Mouse (Mus musculus) myocyte (in vitro differentiated cells): ENCODE results near the gene Epb41l2. TPM values are rescaled to one million over a fixed set of nuclear protein-coding genes. Genes with fewer than 3 reads are reported as not detected.

Source experiments
- H3K27me3 ChIP-seq: one replicate; pipeline ENCODE4 v1.6.1; 2011; ENCODE audit not compliant: control insufficient read depth, insufficient read depth, insufficient read length
- H3K36me3 ChIP-seq: one replicate; pipeline ENCODE4 v1.6.1; 2011; ENCODE audit not compliant: control insufficient read depth, insufficient read depth
- H3K4me2 ChIP-seq: one replicate; pipeline ENCODE4 v1.6.1; 2011; ENCODE audit warnings: low read depth, control low read depth
- H3K4me3 ChIP-seq: one replicate; pipeline ENCODE4 v1.5.1; 2011; ENCODE audit warnings: mild to moderate bottlenecking, control low read depth, moderate library complexity
- H3K79me2 ChIP-seq: one replicate; pipeline ENCODE4 v1.6.1; 2011; ENCODE audit not compliant: control insufficient read depth, insufficient read depth
- H3ac ChIP-seq: one replicate; pipeline ENCODE4 v1.6.1; 2011; ENCODE audit not compliant: control insufficient read depth, insufficient read length
- CEBPB ChIP-seq: IDR thresholded peaks from 2 replicates; pipeline ENCODE4 v1.6.1; 2011; ENCODE audit warnings: mild to moderate bottlenecking, moderate library complexity; ENCODE audit not compliant: poor library complexity, insufficient read depth, severe bottlenecking
- E2F4 ChIP-seq: IDR thresholded peaks from one replicate; pipeline ENCODE4 v1.6.1; 2011; ENCODE audit warnings: mild to moderate bottlenecking, control low read depth, moderate library complexity; ENCODE audit not compliant: insufficient read depth
- MAX ChIP-seq: IDR thresholded peaks from one replicate; pipeline ENCODE4 v1.6.1; 2011; ENCODE audit warnings: low read depth, mild to moderate bottlenecking, control low read depth
- MYOD1 ChIP-seq, 3 experiments: IDR thresholded peaks; one replicate each; pipeline ENCODE4 v1.6.1; 2011; ENCODE audit warnings: control low read depth in 2 of 3, low read depth in 2 of 3, mild to moderate bottlenecking in 2 of 3, moderate library complexity in 1 of 3; ENCODE audit not compliant: insufficient read length in 2 of 3, control insufficient read depth in 1 of 3
- MYOG ChIP-seq, 3 experiments: IDR thresholded peaks; one replicate each; pipeline ENCODE4 v1.6.1; 2011; ENCODE audit warnings: control low read depth in 2 of 3, low read depth in 2 of 3, mild to moderate bottlenecking in 2 of 3; ENCODE audit not compliant: insufficient read length in 2 of 3, control insufficient read depth in 1 of 3, insufficient read depth in 1 of 3
- POLR2A ChIP-seq: IDR thresholded peaks from one replicate; pipeline ENCODE4 v1.6.1; 2011; ENCODE audit warnings: low read depth, mild to moderate bottlenecking, control low read depth, moderate library complexity; ENCODE audit not compliant: insufficient read length
- POLR2AphosphoS2 ChIP-seq: IDR thresholded peaks from one replicate; pipeline ENCODE4 v1.6.1; 2011; ENCODE audit warnings: low read depth, control low read depth; ENCODE audit not compliant: insufficient read length
- REST ChIP-seq: IDR thresholded peaks from one replicate; pipeline ENCODE4 v1.6.1; 2011; ENCODE audit warnings: mild to moderate bottlenecking, control low read depth, moderate library complexity; ENCODE audit not compliant: insufficient read depth, insufficient read length
- SRF ChIP-seq: IDR thresholded peaks from one replicate; pipeline ENCODE4 v1.6.1; 2011; ENCODE audit warnings: low read depth; ENCODE audit not compliant: control insufficient read depth, insufficient read length
- TCF12 ChIP-seq: IDR thresholded peaks from one replicate; pipeline ENCODE4 v1.6.1; 2011; ENCODE audit warnings: mild to moderate bottlenecking, control low read depth; ENCODE audit not compliant: poor library complexity, insufficient read depth, severe bottlenecking
- TCF3 ChIP-seq: IDR thresholded peaks from one replicate; pipeline ENCODE4 v1.6.1; 2011; ENCODE audit warnings: low read depth, control low read depth; ENCODE audit not compliant: insufficient read length
- USF1 ChIP-seq: IDR thresholded peaks from one replicate; pipeline ENCODE4 v1.6.1; 2011; ENCODE audit warnings: low read depth, mild to moderate bottlenecking, control low read depth, moderate library complexity
- polyA plus RNA-seq: library from polyadenylated mRNA; unstranded; fragments of >200 nt; fragmentation: generic; extraction: Trizol; gene quantifications from one replicate; pipeline ENCODE4 v1.2.1, GENCODE M21; 2012; ENCODE audit warnings: missing spikeins

Gene Epb41l2
- polyA plus RNA-seq, 1 experiment: 22.3 TPM

- H3ac ChIP-seq: no peak overlapping the region
- no peak overlapping the region for H3K4me2 ChIP-seq
- peaks cover 97% of the 10 kb centered on the region for H3K79me2 ChIP-seq
- TF ChIP-seq MAX (no peak), TCF3 (no peak), E2F4 (no peak), MYOG (IDR thresholded peaks at IDR 0.05; ENCODE audit: control insufficient read depth in 1 of 3, insufficient read depth in 1 of 3, insufficient read length in 2 of 3, low read depth in 2 of 3) (no peak), MYOD1 (IDR thresholded peaks at IDR 0.05; ENCODE audit: control insufficient read depth in 1 of 3, insufficient read length in 2 of 3, low read depth in 2 of 3) (no peak), POLR2A (no peak), REST (no peak), CEBPB (no peak), USF1 (no peak), POLR2AphosphoS2 (no peak)
- no peak overlapping the region for H3K4me3 ChIP-seq
- H3K27me3 ChIP-seq: no peaks in the 10 kb centered on the region
- H3K36me3 ChIP-seq: no peaks in the 10 kb centered on the region
These were observed 7.1 kb downstream of the Epb41l2 start for GRCm38 (mm10) chr10:25366691-25367090.

- Histone ChIP-seq H3K27me3 (no peaks in the 10 kb centered on the region), H3K4me2 (no peak overlapping the region), H3ac (no peak overlapping the region), H3K4me3 (no peak overlapping the region), H3K36me3 (no peaks in the 10 kb centered on the region), H3K79me2 (peaks cover 96% of the 10 kb centered on the region)
- TF ChIP-seq SRF (no peak), USF1 (no peak), MYOG (IDR thresholded peaks at IDR 0.05; ENCODE audit: control insufficient read depth in 1 of 3, insufficient read depth in 1 of 3, insufficient read length in 2 of 3, low read depth in 2 of 3) (no peak), POLR2AphosphoS2 (no peak), REST (no peak), MYOD1 (IDR thresholded peaks at IDR 0.05; ENCODE audit: control insufficient read depth in 1 of 3, insufficient read length in 2 of 3, low read depth in 2 of 3) (no peak), TCF12 (no peak), POLR2A (no peak), TCF3 (no peak), E2F4 (no peak), CEBPB (no peak), MAX (no peak)
These were observed 9.3 kb downstream of the Epb41l2 start for GRCm38 (mm10) chr10:25368928-25369327.

GRCm38 (mm10) chr10:25369691-25370090, 10.1 kb downstream of the Epb41l2 start:
- TF ChIP-seq POLR2AphosphoS2 (no peak), MYOG (IDR thresholded peaks at IDR 0.05; ENCODE audit: control insufficient read depth in 1 of 3, insufficient read depth in 1 of 3, insufficient read length in 2 of 3, low read depth in 2 of 3) (no peak), USF1 (no peak), MAX (no peak), MYOD1 (IDR thresholded peaks at IDR 0.05; ENCODE audit: control insufficient read depth in 1 of 3, insufficient read length in 2 of 3, low read depth in 2 of 3) (no peak), TCF12 (no peak), REST (no peak), POLR2A (no peak), SRF (no peak)
- Histone ChIP-seq H3K4me2 (no peak overlapping the region), H3K27me3 (no peaks in the 10 kb centered on the region), H3K36me3 (no peaks in the 10 kb centered on the region), H3K4me3 (no peak overlapping the region), H3K79me2 (peaks cover 96% of the 10 kb centered on the region), H3ac (no peak overlapping the region)

GRCm38 (mm10) chr10:25371336-25371735, 11.7 kb downstream of the Epb41l2 start:
- no peaks in the 10 kb centered on the region for H3K36me3 ChIP-seq
- peaks cover 96% of the 10 kb centered on the region for H3K79me2 ChIP-seq
- no peak for TF ChIP-seq REST
- no peak for TF ChIP-seq E2F4
- no peak for TF ChIP-seq POLR2A
- H3K27me3 ChIP-seq: no peaks in the 10 kb centered on the region
- no peak overlapping the region for H3ac ChIP-seq
- no peak overlapping the region for H3K4me2 ChIP-seq
- H3K4me3 ChIP-seq: no peak overlapping the region

GRCm38 (mm10) chr10:25371915-25372371, 12.3 kb downstream of the Epb41l2 start:
- Histone ChIP-seq H3ac (no peak overlapping the region), H3K36me3 (no peaks in the 10 kb centered on the region), H3K4me2 (peak overlapping the region; percentile 28), H3K79me2 (peaks cover 96% of the 10 kb centered on the region), H3K4me3 (no peak overlapping the region), H3K27me3 (no peaks in the 10 kb centered on the region)
- TF ChIP-seq MYOG (IDR thresholded peaks at IDR 0.05; ENCODE audit: control insufficient read depth in 1 of 3, insufficient read depth in 1 of 3, insufficient read length in 2 of 3, low read depth in 2 of 3): no peak
- no peak for TF ChIP-seq TCF3
- TF ChIP-seq SRF: no peak
- no peak for TF ChIP-seq MYOD1 (IDR thresholded peaks at IDR 0.05; ENCODE audit: control insufficient read depth in 1 of 3, insufficient read length in 2 of 3, low read depth in 2 of 3)
- TF ChIP-seq MAX: no peak
- TF ChIP-seq USF1: no peak
- no peak for TF ChIP-seq POLR2AphosphoS2
- no peak for TF ChIP-seq POLR2A
- TF ChIP-seq E2F4: no peak
- TF ChIP-seq REST: no peak
- no peak for TF ChIP-seq CEBPB
